Mouse (Mus musculus) spleen, adult 2 months (tissue): Measurements from ENCODE around the gene Dnph1. TPM values are rescaled to one million over a fixed set of nuclear protein-coding genes. Genes with fewer than 3 reads are reported as not detected.

Source experiments
- DNase-seq, 2 experiments: peaks; one replicate each; pipeline versions ENCODE4 v3.0.0 to v3.0.0-alpha.2; 2012 to 2021; ENCODE audit warnings: low spot score in 2 of 2, low read depth in 1 of 2
- H3K27ac ChIP-seq: fragments of 200-500 bp; 2 replicates; pipeline ENCODE4 v1.5.1; 2012; ENCODE audit warnings: low read length, inconsistent platforms; ENCODE audit not compliant: insufficient read depth
- H3K27me3 ChIP-seq: fragments of 200-500 bp; 2 replicates; pipeline ENCODE4 v1.6.1; 2012; ENCODE audit warnings: mild to moderate bottlenecking, moderate library complexity, low read length, inconsistent platforms; ENCODE audit not compliant: control insufficient read depth, insufficient read depth
- H3K36me3 ChIP-seq: fragments of 200-500 bp; 2 replicates; pipeline ENCODE4 v1.6.1; 2012; ENCODE audit warnings: mild to moderate bottlenecking, low read length, inconsistent platforms; ENCODE audit not compliant: control insufficient read depth, insufficient read depth
- H3K4me1 ChIP-seq: fragments of 200-500 bp; 2 replicates; pipeline ENCODE4 v1.6.1; 2011; ENCODE audit warnings: inconsistent platforms; ENCODE audit not compliant: control insufficient read depth, insufficient read depth, insufficient read length
- H3K4me3 ChIP-seq: fragments of 200-500 bp; 2 replicates; pipeline ENCODE4 v1.5.1; 2011; ENCODE audit warnings: mild to moderate bottlenecking, inconsistent platforms; ENCODE audit not compliant: insufficient read depth, insufficient read length; ENCODE audit errors: extremely low read depth
- CTCF ChIP-seq: fragments of 200-500 bp; IDR thresholded peaks from 2 replicates; pipeline ENCODE4 v1.5.1; 2011; ENCODE audit warnings: mild to moderate bottlenecking, inconsistent platforms; ENCODE audit not compliant: insufficient read depth, insufficient read length, insufficient replicate concordance; ENCODE audit errors: extremely low read depth
- POLR2A ChIP-seq: fragments of 200-500 bp; IDR thresholded peaks from 2 replicates; pipeline ENCODE4 v1.6.1; 2011; ENCODE audit warnings: low read depth, low read length, inconsistent platforms
- WGBS: fragments of 180-500 bp; shearing (Covaris S2); methylation state at CpG from one replicate; pipeline ENCODE4 v1.1.7; 2018; 5-methylcytosine and 5-hydroxymethylcytosine counted together
- polyA plus RNA-seq: library from polyadenylated mRNA; depleted of rRNA; stranded (reverse); fragments of >200 nt; gene quantifications from 2 replicates; pipeline ENCODE4 v1.2.3, GENCODE M21; 2012

Gene Dnph1
- polyA plus RNA-seq, 1 experiment, result 2.3 TPM

DNA sequence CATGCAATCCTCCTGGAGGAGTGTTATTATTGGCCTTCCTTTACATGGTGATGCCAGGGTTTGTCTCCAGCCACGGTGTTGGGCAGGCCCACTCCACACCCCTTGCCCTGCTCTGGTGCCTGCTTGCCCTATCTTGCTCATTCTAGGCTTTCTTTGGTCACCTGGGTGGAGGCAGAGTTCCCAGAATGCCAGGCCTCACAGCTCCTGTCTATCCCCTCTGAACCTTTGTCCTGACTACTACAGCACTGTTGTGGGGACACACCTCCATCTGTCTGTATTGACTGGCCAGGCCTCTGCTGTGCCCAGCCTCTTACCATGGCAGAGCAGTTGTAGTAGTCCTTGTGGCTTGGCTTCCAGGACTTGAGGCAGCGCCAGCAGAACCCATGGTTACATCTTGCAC lies 6.3 kb downstream of the Dnph1 start:
- WGBS, result 96% methylated on average over 2 of the region's 2 CpGs
- Histone ChIP-seq H3K36me3 (no peaks in the 10 kb centered on the region), H3K4me3 (no peak overlapping the region), H3K27ac (no peak overlapping the region), H3K4me1 (no peaks in the 10 kb centered on the region), H3K27me3 (no peaks in the 10 kb centered on the region)
- DNase-seq, result no peak
- TF ChIP-seq POLR2A (no peak), CTCF (no peak)

DNA sequence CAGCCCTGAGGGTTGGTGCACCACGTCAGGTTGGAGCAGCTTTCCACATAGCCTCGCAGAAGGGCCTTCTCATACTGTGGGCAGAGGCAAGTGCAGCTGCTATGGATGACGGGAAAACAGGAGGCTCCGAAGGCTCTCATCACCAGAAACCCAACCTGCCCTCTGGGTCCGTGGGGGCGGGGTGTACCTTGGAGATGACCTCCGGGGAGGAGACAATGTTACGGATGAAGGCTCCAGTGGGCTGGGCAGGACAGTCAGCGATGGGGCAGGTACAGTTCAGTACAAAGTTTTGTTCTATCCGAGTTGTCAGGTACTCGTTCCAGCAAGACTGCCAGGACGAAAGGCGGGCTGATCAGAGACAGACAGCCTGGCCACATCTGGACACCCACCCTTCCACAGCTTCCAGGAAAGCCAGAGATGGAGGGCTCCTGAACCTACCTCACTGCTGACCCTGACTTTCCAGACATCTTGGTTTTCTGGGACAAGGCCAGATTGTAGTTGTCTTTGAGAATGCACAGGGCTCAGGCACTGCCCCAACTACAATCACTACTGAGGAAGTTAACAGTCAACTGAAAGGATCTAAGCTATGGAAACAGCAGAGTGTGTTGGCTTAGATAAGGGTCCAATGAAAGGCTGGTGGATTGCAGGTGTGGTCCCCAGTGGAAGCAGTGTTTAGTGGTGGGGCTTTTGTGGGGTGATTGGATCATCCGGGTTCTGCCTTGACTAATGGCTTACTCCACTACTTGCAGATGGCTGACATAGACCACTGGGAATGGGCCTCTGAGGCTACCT lies 7.5 kb downstream of the Dnph1 start:
- H3K27ac ChIP-seq, result no peak overlapping the region
- no peak overlapping the region for H3K4me3 ChIP-seq
- H3K27me3 ChIP-seq, result no peaks in the 10 kb centered on the region
- H3K36me3 ChIP-seq, result no peaks in the 10 kb centered on the region
- TF ChIP-seq POLR2A (no peak), CTCF (no peak)
- whole genome bisulfite sequencing, result 85% methylated on average over 14 of the region's 14 CpGs
- no peaks in the 10 kb centered on the region for H3K4me1 ChIP-seq
- DNase-seq, result no peak

DNA sequence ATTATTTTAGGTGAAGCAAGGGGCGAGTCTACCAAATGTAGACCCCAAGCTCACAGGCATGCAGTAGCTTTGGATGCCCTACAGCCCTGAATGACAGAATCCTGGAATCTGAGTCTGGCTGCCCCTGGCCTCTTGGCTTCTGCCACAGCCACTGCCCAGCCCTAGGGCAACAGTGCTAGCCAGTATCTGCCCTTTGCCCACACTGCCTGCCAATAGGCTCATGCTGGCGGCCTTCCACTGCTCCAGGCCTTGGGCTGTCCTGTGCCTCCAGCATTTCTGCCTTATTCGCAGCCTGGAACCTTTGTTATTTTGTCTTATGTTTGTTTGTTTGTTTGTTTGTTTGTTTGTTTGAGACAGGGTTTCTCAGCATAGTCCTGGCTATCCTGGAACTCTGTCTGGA lies 9.1 kb downstream of the Dnph1 start:
- 92% methylated on average over 3 of the region's 3 CpGs for WGBS
- Histone ChIP-seq H3K36me3 (no peaks in the 10 kb centered on the region), H3K4me1 (no peaks in the 10 kb centered on the region), H3K4me3 (no peak overlapping the region), H3K27ac (no peak overlapping the region), H3K27me3 (no peaks in the 10 kb centered on the region)
- TF ChIP-seq POLR2A, result no peak
- TF ChIP-seq CTCF, result no peak
- no peak for DNase-seq

- no peak overlapping the region for H3K27ac ChIP-seq
- no peaks in the 10 kb centered on the region for H3K4me1 ChIP-seq
- WGBS, result 81% methylated on average over 11 of the region's 11 CpGs
- no peak overlapping the region for H3K4me3 ChIP-seq
- no peaks in the 10 kb centered on the region for H3K36me3 ChIP-seq
- no peak for DNase-seq
- H3K27me3 ChIP-seq, result no peaks in the 10 kb centered on the region
- no peak for TF ChIP-seq POLR2A
- TF ChIP-seq CTCF, result no peak
Measured at GRCm38 (mm10) chr17:46511059-46511710, 14.7 kb downstream of the Dnph1 start.

- TF ChIP-seq CTCF, result no peak
- no peak for TF ChIP-seq POLR2A
- Histone ChIP-seq H3K27ac (no peak overlapping the region), H3K27me3 (no peaks in the 10 kb centered on the region), H3K4me1 (no peaks in the 10 kb centered on the region), H3K36me3 (no peaks in the 10 kb centered on the region), H3K4me3 (no peak overlapping the region)
- WGBS, result 75% methylated on average over 2 of the region's 2 CpGs
- no peak for DNase-seq
Measured at GRCm38 (mm10) chr17:46513329-46513728, 16.8 kb downstream of the Dnph1 start.

- Histone ChIP-seq H3K27ac (no peak overlapping the region), H3K4me3 (no peak overlapping the region), H3K36me3 (no peaks in the 10 kb centered on the region), H3K27me3 (no peaks in the 10 kb centered on the region), H3K4me1 (no peaks in the 10 kb centered on the region)
- no peak for DNase-seq
- no peak for TF ChIP-seq POLR2A
- no peak for TF ChIP-seq CTCF
- WGBS, result 84% methylated on average over 10 of the region's 10 CpGs
Measured at GRCm38 (mm10) chr17:46519971-46520370, 23.5 kb downstream of the Dnph1 start.

DNA sequence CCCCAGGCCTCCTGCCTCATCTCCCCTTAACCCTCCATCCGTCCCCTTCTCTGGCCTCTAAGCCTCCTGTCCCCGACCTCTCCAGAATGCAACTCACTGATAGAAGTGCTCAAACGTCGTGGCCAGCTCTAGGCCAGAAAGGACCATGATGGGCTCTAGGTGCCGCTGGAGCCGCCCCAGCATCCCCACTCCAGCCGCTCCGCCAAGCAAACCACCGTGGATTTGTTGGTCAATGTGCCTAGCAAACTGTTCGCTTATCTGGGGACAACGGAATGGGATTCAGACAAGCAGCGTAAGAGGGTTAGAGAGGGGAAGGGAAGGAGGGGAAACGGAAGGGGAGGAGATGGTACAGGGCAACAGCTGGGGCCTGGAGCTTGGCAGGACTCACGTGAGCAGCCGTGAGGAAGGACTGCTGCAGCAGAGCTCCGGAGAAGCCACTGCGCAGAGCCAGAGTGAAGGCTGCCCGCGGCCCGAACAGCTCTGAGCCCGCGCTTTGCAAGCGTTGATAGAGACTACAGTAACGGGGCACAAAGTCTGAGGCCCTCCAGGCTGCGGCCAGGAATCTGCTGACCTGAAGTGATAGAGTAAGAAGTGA lies 24.0 kb downstream of the Dnph1 start:
- 37% methylated on average over 25 of the region's 25 CpGs for WGBS

More for the DNA sequence above, 24.0 kb downstream of the Dnph1 start:
- no peaks in the 10 kb centered on the region for H3K4me1 ChIP-seq
- H3K36me3 ChIP-seq, result no peaks in the 10 kb centered on the region
- no peak overlapping the region; the same call in 1 of the 2 replicates for H3K4me3 ChIP-seq
- H3K27me3 ChIP-seq, result no peaks in the 10 kb centered on the region
- TF ChIP-seq CTCF (no peak), POLR2A (no peak)
- H3K27ac ChIP-seq, result no peak overlapping the region
- no peak for DNase-seq
